Mouse (Mus musculus): Measurements from ENCODE around the gene Ccdc61. TPM values are rescaled to one million over a fixed set of nuclear protein-coding genes. Genes with fewer than 3 reads are reported as not detected.
A peak's percentile ranks its signal among the peaks of the same experiment; 100 is the strongest.

Ccdc61 gene
- polyA plus RNA-seq (2021) = 23.7 TPM

DNA sequence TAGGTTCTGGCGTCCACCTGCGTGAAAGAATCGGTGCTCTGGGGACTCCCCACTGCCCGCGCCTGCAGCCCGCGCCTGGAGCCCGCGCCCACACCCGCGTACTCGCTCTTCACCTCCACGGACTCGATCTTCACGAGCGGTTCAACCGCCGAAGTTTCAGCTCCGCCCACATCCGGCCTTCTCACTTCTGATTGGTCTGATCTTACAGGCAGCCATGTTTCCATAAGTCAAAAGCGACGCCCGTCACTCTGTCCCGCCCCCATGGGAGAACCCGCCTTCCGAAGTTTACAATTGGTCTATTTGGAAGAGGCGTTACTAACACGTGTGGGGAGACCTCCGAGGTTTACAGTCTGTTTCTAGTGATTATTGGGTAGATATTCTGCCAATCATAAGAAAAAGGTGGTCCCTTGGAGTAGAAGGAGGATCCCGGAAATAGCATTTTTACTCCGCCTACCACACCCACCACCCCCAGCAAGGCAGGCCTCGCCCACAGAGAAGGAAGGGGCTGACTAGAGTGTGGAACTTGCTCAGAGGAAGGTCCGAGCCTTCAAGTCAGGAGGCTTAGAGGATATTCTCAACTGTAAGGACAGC is at the start of gene Ccdc61:
Ccdc61 (minus strand) TSS at position 175 of the 591 bp plus-strand sequence.
- ChIA-PET CTCF (interaction anchor here (1.2 to 2.0 kb wide), 2 partner anchors 8 to 17 kb away, joined by 3 to 7 read pairs; no protein-coding TSS in a partner anchor), POLR2A (interaction anchor here (0.9 kb wide), 1 partner anchor 11 kb away, joined by 3 read pairs; no protein-coding TSS in a partner anchor)
- in situ Hi-C loops (cut with MboI; ENCODE audit: low pct_unique_long_range_greater_than_20kb) = loop anchor here (5.0 kb wide), 1 partner anchor 42 kb away; no protein-coding TSS in a partner anchor
- H3K27me3 ChIP-seq = no peaks in the 10 kb centered on the region
- ATAC-seq = peak; percentile 99
- DNase-seq (ENCODE audit: low read depth, low spot score) = peak; percentile 97
- no peak for TF ChIP-seq CTCF (IDR thresholded peaks at IDR 0.05)

DNA sequence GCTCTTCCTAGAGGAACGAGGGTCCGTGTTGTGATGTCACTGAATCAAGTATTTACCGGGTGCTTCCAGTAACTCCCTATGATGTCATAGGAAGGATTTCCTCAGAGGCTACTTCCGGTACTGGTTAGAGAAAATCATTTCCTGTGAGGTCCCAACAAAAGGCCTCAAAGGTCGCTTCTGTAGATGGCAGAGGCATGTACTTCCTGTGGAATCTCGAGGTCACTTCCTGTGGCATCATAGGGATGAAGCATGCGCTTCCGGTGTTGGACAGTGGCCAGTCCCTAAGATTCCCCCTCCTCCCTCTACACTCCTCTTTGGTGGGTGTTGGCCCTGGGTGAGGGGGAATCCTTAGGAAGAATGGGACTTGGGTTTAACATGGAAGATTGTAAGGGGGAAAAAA is 49.2 kb upstream of the Ccdc61 start:
- DNase-seq (ENCODE audit: low read depth, low spot score) (no peak), ATAC-seq (no peak)
- no peak for TF ChIP-seq CTCF (IDR thresholded peaks at IDR 0.05)
- ChIA-PET CTCF (no interaction called here), POLR2A (no interaction called here)
- in situ Hi-C loops (cut with MboI; ENCODE audit: low pct_unique_long_range_greater_than_20kb) = no loop called here
- H3K27me3 ChIP-seq = no peaks in the 10 kb centered on the region

DNA sequence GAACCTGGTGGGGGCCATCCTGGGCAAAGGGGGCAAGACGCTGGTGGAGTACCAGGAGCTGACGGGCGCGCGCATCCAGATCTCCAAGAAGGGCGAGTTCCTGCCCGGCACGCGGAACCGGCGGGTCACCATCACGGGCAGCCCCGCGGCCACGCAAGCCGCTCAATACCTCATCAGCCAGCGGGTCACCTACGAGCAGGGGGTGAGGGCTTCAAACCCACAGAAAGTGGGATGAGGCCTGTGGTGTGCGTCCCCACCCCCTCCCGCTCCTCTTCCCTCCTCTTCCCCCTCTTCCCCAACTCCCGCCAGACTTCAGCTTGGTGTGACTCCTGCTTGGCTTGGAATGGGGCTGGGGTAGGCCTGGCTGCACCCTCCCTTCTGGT is 48.2 kb upstream of the Ccdc61 start:
- in situ Hi-C loops (cut with MboI; ENCODE audit: low pct_unique_long_range_greater_than_20kb) = no loop called here
- ChIA-PET CTCF (interaction anchor here (0.6 kb wide), 1 partner anchor 47 kb away, joined by 3 read pairs; no protein-coding TSS in a partner anchor), POLR2A (interaction anchor here (0.5 to 1.0 kb wide), 2 partner anchors 8 to 10 kb away, joined by 3 to 4 read pairs; no protein-coding TSS in a partner anchor)
- DNase-seq (ENCODE audit: low read depth, low spot score) (no peak), ATAC-seq (peak; percentile 32)
- no peak for TF ChIP-seq CTCF (IDR thresholded peaks at IDR 0.05)
- no peaks in the 10 kb centered on the region for H3K27me3 ChIP-seq

DNA sequence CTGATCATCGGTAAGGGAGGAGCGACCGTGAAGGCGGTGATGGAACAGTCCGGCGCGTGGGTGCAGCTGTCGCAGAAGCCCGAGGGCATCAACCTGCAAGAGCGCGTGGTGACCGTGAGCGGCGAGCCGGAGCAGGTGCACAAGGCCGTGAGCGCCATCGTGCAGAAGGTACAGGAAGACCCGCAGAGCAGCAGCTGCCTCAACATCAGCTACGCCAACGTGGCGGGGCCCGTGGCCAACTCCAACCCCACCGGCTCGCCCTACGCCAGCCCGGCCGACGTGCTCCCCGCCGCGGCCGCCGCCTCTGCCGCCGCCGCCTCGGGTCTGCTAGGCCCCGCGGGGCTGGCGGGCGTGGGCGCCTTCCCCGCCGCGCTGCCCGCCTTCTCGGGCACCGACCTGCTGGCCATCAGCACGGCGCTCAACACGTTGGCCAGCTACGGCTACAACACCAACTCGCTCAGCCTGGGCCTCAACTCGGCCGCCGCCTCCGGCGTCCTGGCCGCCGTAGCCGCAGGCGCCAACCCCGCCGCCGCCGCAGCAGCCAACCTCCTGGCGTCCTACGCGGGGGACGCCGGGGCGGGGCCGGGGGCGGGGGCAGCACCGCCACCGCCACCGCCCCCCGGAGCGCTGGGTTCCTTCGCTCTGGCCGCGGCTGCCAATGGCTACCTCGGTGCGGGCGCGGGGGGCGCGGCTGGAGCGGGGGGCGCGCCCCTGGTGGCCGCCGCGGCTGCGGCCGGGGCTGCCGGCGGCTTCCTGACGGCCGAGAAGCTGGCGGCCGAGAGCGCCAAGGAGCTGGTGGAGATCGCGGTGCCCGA is 47.6 kb upstream of the Ccdc61 start:
- POLR2A ChIA-PET = interaction anchor here (1.0 kb wide), 1 partner anchor 11 kb away, joined by 4 read pairs; no protein-coding TSS in a partner anchor
- no peak for TF ChIP-seq CTCF (IDR thresholded peaks at IDR 0.05)
- ATAC-seq (peak; percentile 77), DNase-seq (ENCODE audit: low read depth, low spot score) (no peak)
- no peaks in the 10 kb centered on the region for H3K27me3 ChIP-seq
- in situ Hi-C loops (cut with MboI; ENCODE audit: low pct_unique_long_range_greater_than_20kb) = no loop called here
- CTCF ChIA-PET = interaction anchor here (0.6 kb wide), 1 partner anchor 47 kb away, joined by 3 read pairs; no protein-coding TSS in a partner anchor

DNA sequence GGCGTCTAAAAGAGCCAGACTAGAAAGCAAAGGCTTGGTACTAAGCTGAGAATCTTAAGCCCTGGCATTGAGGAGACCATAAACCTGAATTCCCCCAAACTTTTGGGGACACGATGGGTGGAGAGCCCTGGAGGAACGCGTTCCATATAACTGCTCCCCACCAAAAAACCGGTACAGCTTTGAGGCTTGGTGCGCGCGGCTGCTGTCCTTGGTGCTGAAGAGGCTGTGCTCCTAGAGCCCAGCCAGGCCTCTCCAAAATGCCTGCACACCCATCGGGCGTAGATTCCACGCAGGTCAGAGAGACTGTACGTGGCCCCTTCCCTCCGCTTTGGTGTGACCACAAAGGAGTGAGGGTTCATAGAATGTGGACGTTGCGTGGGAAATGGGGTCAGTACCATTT is 41.2 kb upstream of the Ccdc61 start:
- POLR2A ChIA-PET = no interaction called here
- DNase-seq (ENCODE audit: low read depth, low spot score) (no peak), ATAC-seq (no peak)
- H3K27me3 ChIP-seq = no peaks in the 10 kb centered on the region
- in situ Hi-C loops (cut with MboI; ENCODE audit: low pct_unique_long_range_greater_than_20kb) = loop anchor here (5.0 kb wide), 1 partner anchor 39 kb away; the partner anchor contains the start of gene Ccdc61
- CTCF ChIA-PET = no interaction called here
- TF ChIP-seq CTCF (IDR thresholded peaks at IDR 0.05) = no peak

DNA sequence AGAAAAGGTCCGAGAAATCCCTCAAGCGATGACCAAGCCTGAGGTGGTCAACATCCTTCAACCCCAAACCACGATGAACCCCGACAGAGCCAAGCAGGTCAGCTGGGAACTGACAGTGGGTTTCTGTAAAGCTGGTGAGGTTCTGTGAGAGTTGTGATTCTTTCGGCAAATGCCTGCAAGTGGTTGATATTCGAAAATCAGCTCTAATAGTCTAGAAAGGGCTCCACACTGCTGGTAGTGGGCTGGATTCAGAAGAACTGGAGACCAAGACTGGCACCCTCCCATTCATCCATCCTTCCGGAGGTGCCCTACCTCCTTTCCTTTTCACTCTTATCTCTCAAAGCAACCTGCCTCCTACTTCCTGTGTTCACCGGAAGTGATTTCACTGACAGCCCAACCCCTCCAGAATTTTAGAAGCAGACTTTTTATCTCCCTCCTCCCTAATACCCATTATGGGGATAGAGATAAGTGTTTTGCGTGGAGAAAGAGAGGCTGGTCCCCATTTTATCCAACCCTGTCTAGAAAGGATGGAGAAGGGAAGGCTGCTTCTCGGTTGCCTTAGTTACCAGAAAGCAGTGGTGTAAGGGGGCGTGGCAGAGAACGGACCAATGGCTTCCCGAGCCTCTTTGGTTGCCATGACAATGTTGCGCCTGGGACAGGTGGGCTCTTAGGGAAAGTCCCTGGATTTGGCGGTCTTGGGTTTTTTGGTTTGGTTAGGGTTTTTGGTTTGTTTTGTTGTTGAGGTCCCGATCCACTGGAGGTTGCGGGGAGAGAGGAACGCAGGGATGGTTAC is 40.5 kb upstream of the Ccdc61 start:
- ChIA-PET CTCF (no interaction called here), POLR2A (no interaction called here)
- no peak for TF ChIP-seq CTCF (IDR thresholded peaks at IDR 0.05)
- ATAC-seq (no peak), DNase-seq (ENCODE audit: low read depth, low spot score) (no peak)
- no peaks in the 10 kb centered on the region for H3K27me3 ChIP-seq
- in situ Hi-C loops (cut with MboI; ENCODE audit: low pct_unique_long_range_greater_than_20kb) = loop anchor here (5.0 kb wide), 1 partner anchor 38 kb away; the partner anchor contains the start of gene Ccdc61

DNA sequence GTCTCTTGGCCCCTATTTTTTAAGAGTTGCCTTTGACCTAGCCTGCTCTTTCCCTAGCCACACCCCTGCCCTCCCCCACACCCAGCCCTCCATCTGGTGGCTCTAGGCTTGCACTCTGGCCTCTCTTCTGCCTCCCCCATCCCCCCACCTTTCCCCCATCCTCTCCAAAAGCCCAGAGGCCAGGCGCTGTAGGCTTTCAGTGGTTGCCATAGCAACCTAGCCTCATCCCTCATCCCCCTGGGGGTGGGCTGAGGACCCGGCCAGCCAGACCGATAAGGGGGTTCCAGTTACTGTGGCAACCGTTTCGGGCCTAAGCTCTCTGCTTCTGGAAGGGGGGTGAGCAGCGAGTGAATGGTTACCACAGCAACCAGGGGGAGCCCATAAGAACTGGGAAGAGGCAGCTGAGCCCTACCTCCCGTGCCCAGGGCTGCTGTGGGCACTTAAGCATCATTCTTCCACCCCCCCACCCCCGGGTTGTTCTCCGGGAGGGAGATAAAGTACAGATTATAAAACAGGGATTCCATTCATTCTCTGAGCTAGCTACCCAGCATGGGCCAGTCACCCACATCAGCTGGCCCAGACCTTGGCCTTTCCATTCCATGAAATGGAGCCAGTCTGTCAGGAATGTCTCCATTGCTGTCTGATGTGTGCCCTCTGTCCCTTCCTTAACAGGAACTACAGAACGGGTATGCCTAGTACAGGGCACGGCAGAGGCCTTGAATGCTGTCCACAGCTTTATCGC is 39.7 kb upstream of the Ccdc61 start:
- in situ Hi-C loops (cut with MboI; ENCODE audit: low pct_unique_long_range_greater_than_20kb) = loop anchor here (5.0 kb wide), 1 partner anchor 38 kb away; the partner anchor contains the start of gene Ccdc61
- ATAC-seq (no peak), DNase-seq (ENCODE audit: low read depth, low spot score) (no peak)
- no peak for TF ChIP-seq CTCF (IDR thresholded peaks at IDR 0.05)
- ChIA-PET CTCF (no interaction called here), POLR2A (no interaction called here)
- H3K27me3 ChIP-seq = no peaks in the 10 kb centered on the region

DNA sequence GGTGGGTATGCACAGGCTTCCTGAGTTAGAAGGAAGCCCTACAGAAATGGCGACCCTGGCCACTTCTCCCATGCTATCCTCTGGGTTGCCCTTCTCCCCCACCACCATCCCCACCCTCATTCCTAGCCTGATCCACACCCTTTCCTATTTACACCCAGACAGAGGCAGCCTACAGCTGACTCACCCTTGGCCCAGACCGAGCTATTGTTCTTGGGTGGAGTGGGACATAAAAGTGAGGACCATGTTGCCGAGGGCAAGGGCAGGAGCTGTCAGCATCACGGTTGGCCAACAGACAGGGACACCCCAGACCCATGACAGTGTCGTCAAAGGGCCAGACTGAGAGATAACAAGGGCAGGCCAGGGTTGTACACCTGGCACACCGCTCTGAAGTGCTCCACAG is 37.9 kb upstream of the Ccdc61 start:
- in situ Hi-C loops (cut with MboI; ENCODE audit: low pct_unique_long_range_greater_than_20kb) = no loop called here
- no peak for DNase-seq (ENCODE audit: low read depth, low spot score)
- H3K27me3 ChIP-seq = no peaks in the 10 kb centered on the region
- ATAC-seq = no peak
- CTCF ChIA-PET = interaction anchor here (0.9 kb wide), 1 partner anchor 10 kb away, joined by 4 read pairs; no protein-coding TSS in a partner anchor
- no peak for TF ChIP-seq CTCF (IDR thresholded peaks at IDR 0.05)
- POLR2A ChIA-PET = no interaction called here

DNA sequence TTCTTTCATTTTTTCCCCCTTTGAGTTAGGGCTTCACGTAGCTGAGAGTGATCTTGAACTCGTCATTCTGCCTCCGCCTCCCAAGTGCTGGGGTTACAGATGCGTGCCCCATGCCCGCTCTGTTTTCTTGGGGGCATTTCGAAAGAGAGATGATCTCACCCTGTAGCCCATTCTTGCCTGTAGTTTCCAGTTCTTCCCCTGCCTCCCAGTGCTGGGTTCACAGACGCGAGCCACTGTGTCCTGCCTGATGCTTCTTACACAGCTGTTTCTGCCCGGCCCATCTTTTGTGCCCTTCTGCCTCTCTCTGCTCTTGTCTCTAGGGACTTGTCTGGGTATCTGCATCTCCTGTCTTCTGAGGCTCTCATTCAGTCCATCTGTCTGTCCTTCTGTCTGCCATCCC is 32.6 kb upstream of the Ccdc61 start:
- no peak for TF ChIP-seq CTCF (IDR thresholded peaks at IDR 0.05)
- POLR2A ChIA-PET = no interaction called here
- in situ Hi-C loops (cut with MboI; ENCODE audit: low pct_unique_long_range_greater_than_20kb) = no loop called here

DNA sequence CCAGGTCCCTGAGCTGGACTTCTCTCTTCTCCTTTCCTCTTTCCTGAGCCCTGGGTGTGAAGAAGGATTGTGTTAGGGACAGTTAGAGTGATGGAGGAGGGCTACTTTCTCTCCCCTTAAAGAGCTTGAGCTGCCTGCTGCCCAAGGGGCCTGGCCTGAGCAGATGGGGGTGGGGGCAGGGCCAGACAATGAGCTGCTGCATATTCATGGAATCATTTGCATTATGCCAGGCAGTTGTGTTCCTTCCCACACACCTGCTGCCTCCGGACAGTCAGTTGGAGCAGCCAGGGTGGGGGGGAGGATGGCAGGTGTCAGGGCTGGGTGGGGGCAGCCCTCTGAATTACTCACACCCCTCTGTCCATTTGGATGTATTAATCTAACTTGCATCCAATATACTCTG is 32.2 kb upstream of the Ccdc61 start:
- H3K27me3 ChIP-seq = peaks cover 19% of the 10 kb centered on the region
- CTCF ChIA-PET = no interaction called here
- TF ChIP-seq CTCF (IDR thresholded peaks at IDR 0.05) = no peak
- no peak for DNase-seq (ENCODE audit: low read depth, low spot score)
- POLR2A ChIA-PET = no interaction called here
- in situ Hi-C loops (cut with MboI; ENCODE audit: low pct_unique_long_range_greater_than_20kb) = no loop called here
- no peak for ATAC-seq

More for the DNA sequence above, 32.6 kb upstream of the Ccdc61 start:
- CTCF ChIA-PET = no interaction called here
- ATAC-seq (no peak), DNase-seq (ENCODE audit: low read depth, low spot score) (no peak)
- H3K27me3 ChIP-seq = peaks cover 19% of the 10 kb centered on the region

Data from Patski (cell line).